Mouse (Mus musculus): ENCODE measurements at regions not wholly inside any gene's neighbourhood (a gene's known extent, or its start where the extent isn't known, plus 50 kb on each side); places are given as distances from the start of the nearest gene placed in this dataset.

DNA sequence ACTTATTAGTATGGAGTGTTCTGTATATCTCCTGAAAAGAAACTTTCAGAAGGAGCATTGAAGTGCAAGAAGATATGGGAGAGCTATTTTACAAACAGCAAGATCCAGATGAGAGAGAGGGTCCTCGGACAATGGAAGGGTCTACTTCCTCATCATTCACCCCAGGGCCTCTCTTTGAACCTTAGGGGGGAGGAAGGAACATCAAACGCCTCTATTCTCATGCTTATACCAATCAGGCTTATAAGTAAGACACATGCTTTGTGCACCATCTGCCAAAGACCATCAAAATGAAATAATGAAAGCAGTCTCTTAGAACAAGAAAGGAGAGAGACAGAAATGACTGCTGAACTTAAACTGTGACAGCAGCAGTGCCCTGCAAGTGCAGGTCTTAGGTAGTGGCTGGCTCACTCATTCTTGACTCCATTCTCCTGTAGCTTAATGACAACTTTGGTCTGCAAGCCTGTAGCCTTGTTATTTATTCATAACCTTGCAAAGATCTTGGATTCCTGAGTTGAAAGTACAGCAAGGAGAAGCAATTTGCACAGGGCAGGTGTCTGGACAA, 424.5 kb downstream of the Plk2 start:
- no peak overlapping the region for H3K9ac ChIP-seq (ENCODE audit: control insufficient read depth, low read depth, low read length, poor library complexity, severe bottlenecking)
- no peaks in the 10 kb centered on the region for H3K36me3 ChIP-seq (ENCODE audit: control insufficient read depth in 1 of 2, insufficient read depth in 2 of 2, low read length in 2 of 2)
- no peak overlapping the region for H3K4me3 ChIP-seq (ENCODE audit: control insufficient read depth in 1 of 2, insufficient read depth in 1 of 2, low read depth in 2 of 2, low read length in 2 of 2)
- no peaks in the 10 kb centered on the region for H3K27me3 ChIP-seq (ENCODE audit: control insufficient read depth in 1 of 2, insufficient read depth in 2 of 2, low read length in 2 of 2)
- H3K79me2 ChIP-seq (ENCODE audit: control insufficient read depth, insufficient read depth, low read length, poor library complexity), result no peaks in the 10 kb centered on the region
- H3K9me3 ChIP-seq (replicated peaks; ENCODE audit: insufficient read depth, low read length), result no peaks in the 10 kb centered on the region
- no peaks in the 10 kb centered on the region for H3K4me1 ChIP-seq (ENCODE audit: control insufficient read depth in 1 of 2, insufficient read depth in 2 of 2, low read length in 2 of 2)
- TF ChIP-seq UBTF (IDR thresholded peaks at IDR 0.05; ENCODE audit: borderline replicate concordance, insufficient read depth, low read depth, low read length) (no peak), TCF12 (IDR thresholded peaks at IDR 0.05; ENCODE audit: low read depth, low read length) (no peak), MYB (IDR thresholded peaks at IDR 0.05; ENCODE audit: low read depth, low read length) (no peak), CHD1 (IDR thresholded peaks at IDR 0.05; ENCODE audit: low read depth, low read length) (no peak), ZMIZ1 (IDR thresholded peaks at IDR 0.05; ENCODE audit: low read depth, low read length) (no peak), ETS1 (IDR thresholded peaks at IDR 0.05; ENCODE audit: low read depth, low read length) (no peak), ZNF384 (IDR thresholded peaks at IDR 0.05; ENCODE audit: low read depth, low read length) (no peak), MAX (IDR thresholded peaks at IDR 0.05; ENCODE audit: low read length) (no peak), ELF1 (IDR thresholded peaks at IDR 0.05; ENCODE audit: low read depth, low read length) (no peak), JUND (IDR thresholded peaks at IDR 0.05; ENCODE audit: low read depth, low read length) (no peak), KAT2A (conservative IDR thresholded peaks at IDR 0.05; ENCODE audit: low read depth, low read length) (no peak), NELFE (IDR thresholded peaks at IDR 0.05; ENCODE audit: low read depth, low read length) (no peak), CHD2 (IDR thresholded peaks at IDR 0.05; ENCODE audit: low read length) (no peak), TAL1 (IDR thresholded peaks at IDR 0.05; ENCODE audit: low read length) (no peak), SIN3A (IDR thresholded peaks at IDR 0.05; ENCODE audit: low read length) (no peak), E2F4 (IDR thresholded peaks at IDR 0.05; ENCODE audit: borderline replicate concordance, low read depth, low read length) (no peak), GATA1 (IDR thresholded peaks at IDR 0.05; ENCODE audit: low read depth, low read length) (no peak), ZC3H11A (IDR thresholded peaks at IDR 0.05; ENCODE audit: low read depth, low read length) (no peak), POLR2AphosphoS2 (IDR thresholded peaks at IDR 0.05; ENCODE audit: low read length) (no peak)
- DNase-seq (ENCODE audit: low read depth, low spot score), result no peak
- H3K27ac ChIP-seq (ENCODE audit: control insufficient read depth, low read depth, low read length), result no peak overlapping the region

DNA sequence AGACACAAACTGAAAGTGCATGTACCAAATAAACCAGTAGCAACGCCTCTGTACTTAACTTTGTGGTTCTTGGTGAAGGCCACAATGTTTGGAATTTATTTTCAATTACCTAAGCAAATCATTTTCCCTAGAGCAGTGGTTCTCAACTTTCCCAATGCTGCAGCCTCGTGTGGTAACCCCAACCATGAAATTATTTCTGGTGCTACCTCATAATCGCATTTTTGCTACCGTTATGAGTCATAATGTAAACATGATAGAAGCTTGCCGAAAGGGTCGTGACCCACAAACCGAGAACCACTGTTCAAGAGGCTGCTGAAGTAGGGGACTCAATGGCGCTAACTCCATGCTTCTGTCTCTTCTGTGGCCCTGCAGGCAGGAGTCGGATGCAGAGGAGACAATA, 429.9 kb upstream of the Actbl2 start:
- no peak for TF ChIP-seq SIN3A (IDR thresholded peaks at IDR 0.05; ENCODE audit: low read length)
- no peak for TF ChIP-seq MYC (IDR thresholded peaks at IDR 0.05; ENCODE audit: low read depth, low read length)
- no peak for TF ChIP-seq RCOR1 (IDR thresholded peaks at IDR 0.05; ENCODE audit: low read depth, low read length)
- TF ChIP-seq SMC3 (IDR thresholded peaks at IDR 0.05; ENCODE audit: low read depth, low read length), result no peak
- no peak for TF ChIP-seq MXI1 (IDR thresholded peaks at IDR 0.05; ENCODE audit: low read depth, low read length)
- TF ChIP-seq KAT2A (conservative IDR thresholded peaks at IDR 0.05; ENCODE audit: low read depth, low read length), result no peak
- no peak for TF ChIP-seq BHLHE40 (IDR thresholded peaks at IDR 0.05; ENCODE audit: borderline replicate concordance, low read depth, low read length)
- no peak for TF ChIP-seq ZKSCAN1 (IDR thresholded peaks at IDR 0.05; ENCODE audit: low read depth, low read length)
- TF ChIP-seq NELFE (IDR thresholded peaks at IDR 0.05; ENCODE audit: low read depth, low read length), result no peak
- TF ChIP-seq ZNF384 (IDR thresholded peaks at IDR 0.05; ENCODE audit: low read depth, low read length), result no peak
- no peak for TF ChIP-seq MAFK (IDR thresholded peaks at IDR 0.05; ENCODE audit: borderline replicate concordance, low read depth, low read length)
- no peak for TF ChIP-seq UBTF (IDR thresholded peaks at IDR 0.05; ENCODE audit: borderline replicate concordance, insufficient read depth, low read depth, low read length)
- H3K27ac ChIP-seq (ENCODE audit: control insufficient read depth, low read depth, low read length), result no peak overlapping the region
- no peaks in the 10 kb centered on the region for H3K36me3 ChIP-seq (ENCODE audit: control insufficient read depth in 1 of 2, insufficient read depth in 2 of 2, low read length in 2 of 2)
- no peaks in the 10 kb centered on the region for H3K4me1 ChIP-seq (ENCODE audit: control insufficient read depth in 1 of 2, insufficient read depth in 2 of 2, low read length in 2 of 2)
- no peaks in the 10 kb centered on the region for H3K79me2 ChIP-seq (ENCODE audit: control insufficient read depth, insufficient read depth, low read length, poor library complexity)
- no peak overlapping the region for H3K4me3 ChIP-seq (ENCODE audit: control insufficient read depth in 1 of 2, insufficient read depth in 1 of 2, low read depth in 2 of 2, low read length in 2 of 2)
- H3K27me3 ChIP-seq (ENCODE audit: control insufficient read depth in 1 of 2, insufficient read depth in 2 of 2, low read length in 2 of 2), result no peaks in the 10 kb centered on the region
- no peak for DNase-seq (ENCODE audit: low read depth, low spot score)
- no peak overlapping the region for H3K9ac ChIP-seq (ENCODE audit: control insufficient read depth, low read depth, low read length, poor library complexity, severe bottlenecking)
- no peaks in the 10 kb centered on the region for H3K9me3 ChIP-seq (replicated peaks; ENCODE audit: insufficient read depth, low read length)
